Mouse (Mus musculus): ENCODE results near the gene Pik3c2a.

DNA sequence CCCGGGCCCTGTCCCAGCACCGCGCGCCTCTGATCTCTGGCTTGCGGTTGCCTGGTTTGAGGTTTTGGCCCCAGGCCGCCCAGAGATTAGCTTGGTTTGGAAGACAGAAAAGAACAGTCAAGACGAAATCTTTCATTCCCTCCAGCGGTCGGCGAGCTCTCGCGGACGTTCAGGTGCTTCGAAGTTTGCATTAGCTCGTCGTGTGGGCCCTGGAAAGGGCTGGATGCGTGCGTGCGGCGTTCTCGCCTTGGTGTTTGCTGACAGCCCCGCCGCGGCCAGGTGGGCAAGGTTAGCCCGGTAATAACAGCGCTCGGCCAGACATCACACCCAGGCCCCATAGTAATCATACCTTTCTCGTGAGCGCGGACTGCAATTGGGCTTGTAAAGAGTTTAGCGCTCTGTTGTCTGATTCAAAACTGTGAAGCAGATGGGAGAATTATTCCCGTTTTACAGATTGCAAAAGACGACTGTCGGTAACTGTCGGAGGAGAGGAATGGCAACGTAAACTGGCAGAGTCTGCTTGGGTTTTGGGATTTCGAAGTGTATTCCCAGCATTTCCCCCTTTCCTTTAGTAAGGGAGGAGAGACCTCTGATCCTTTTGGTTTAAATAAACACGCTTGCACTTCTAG is 562 bp upstream of the Pik3c2a start:
- no peak for TF ChIP-seq CTCF (IDR thresholded peaks at IDR 0.05; ENCODE audit: borderline replicate concordance, insufficient read depth, low read depth, low read length)
- no peak for TF ChIP-seq POLR2A (IDR thresholded peaks at IDR 0.05; ENCODE audit: borderline replicate concordance, insufficient read depth, low read length)

All from cerebellum, adult 2 months (tissue).